Mouse (Mus musculus): ENCODE measurements at regions not wholly inside any gene's neighbourhood (a gene's known extent, or its start where the extent isn't known, plus 50 kb on each side); places are given as distances from the start of the nearest gene placed in this dataset.

DNA sequence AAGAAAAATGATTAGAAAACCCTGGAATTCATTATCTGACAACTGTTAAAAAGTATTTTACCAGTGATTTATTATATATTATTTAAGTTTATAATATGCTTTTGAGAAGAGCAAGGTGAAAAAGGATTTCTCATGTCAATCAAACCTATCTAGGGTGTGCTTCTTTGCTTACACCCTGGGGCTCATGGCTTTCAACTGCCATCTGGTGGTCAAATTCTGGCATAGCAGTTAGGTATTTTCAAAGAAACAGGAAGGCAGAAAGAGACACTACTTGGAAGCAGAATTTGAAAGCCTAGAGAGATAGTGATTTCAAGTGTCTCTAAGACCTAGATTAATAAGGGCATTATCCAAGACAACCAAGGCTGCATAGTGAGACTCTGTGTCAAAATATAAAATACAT is 167.8 kb upstream of the Amot start:
- DNase-seq (ENCODE audit: low spot score) = peak; percentile 5

DNA sequence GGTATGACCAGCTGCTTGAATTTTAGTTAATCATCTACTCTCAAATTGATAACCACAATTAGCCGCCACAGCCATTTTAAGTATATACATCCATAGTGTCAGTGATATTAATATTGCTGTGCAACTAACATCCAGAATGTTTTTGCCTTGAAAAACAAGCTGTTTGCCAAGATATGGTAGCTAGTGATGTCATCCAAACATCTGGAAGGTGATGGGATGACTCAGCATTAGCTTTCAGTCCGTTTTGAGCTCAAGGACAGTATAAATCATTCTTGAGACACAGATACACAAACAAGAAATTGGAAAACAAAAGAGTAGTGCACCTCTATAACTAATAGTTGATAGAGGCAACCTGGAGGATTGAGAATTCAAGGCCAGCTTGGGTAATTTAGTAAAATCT is 146.7 kb upstream of the Amot start:
- DNase-seq (ENCODE audit: low spot score) = no peak

DNA sequence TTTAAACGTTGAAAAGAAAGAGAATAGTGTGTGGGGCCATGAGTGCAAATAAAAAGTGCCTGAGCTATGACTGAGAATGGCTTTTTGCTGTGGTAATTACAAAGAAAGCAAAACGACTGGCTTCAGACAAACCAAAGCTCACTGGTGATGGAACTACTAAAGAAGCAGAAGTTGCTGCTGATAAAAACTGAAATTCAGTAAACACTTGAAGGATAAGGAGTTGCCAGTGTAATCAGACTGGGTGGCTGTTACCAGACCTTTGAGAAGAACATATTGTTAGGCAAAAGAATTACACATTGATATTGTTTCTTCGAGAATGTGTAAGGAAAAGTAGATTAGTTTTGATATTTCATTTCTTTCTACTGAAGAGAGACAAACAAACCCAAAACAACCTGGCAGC is 114.7 kb upstream of the Amot start:
- DNase-seq (ENCODE audit: low spot score) = no peak

DNA sequence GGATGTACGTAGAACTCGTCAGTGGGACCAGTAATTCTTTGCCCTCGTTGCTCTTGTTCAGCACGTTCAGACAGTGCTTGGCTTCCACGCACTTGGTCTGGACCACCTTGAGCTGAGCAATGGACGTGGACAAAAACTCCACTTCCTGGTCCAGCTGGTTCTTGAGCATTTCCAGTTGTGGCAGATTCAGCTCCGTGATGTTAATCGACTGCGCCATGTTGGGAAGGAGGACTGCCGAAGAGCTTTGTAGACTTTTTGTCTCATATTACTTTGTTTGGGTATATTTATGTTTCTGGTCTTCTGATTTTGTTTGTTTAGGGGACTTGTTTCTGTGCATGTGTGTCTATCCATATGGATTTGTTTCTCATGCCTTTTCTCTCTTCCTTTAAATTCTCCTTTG is 97.1 kb upstream of the Amot start:
- DNase-seq (ENCODE audit: low spot score) = no peak

DNA sequence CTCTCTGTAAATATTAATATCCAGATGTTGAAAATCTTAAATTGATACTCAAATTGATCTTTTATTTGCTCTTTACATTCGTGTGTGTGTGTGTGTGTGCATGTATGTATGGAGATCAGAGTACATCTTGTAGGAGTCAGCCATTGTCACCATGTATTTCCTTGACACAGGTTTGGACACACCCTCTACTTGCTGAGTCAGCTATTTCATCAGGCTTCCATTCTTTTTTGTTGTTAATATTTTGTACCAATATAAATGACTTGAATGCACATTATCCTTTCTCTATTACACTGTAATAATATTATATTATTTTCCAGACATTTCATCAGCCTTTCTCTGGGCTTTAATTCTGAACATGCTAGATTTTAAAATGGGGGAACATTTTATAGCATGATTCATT is 85.8 kb upstream of the Amot start:
- no peak for DNase-seq (ENCODE audit: low spot score)

DNA sequence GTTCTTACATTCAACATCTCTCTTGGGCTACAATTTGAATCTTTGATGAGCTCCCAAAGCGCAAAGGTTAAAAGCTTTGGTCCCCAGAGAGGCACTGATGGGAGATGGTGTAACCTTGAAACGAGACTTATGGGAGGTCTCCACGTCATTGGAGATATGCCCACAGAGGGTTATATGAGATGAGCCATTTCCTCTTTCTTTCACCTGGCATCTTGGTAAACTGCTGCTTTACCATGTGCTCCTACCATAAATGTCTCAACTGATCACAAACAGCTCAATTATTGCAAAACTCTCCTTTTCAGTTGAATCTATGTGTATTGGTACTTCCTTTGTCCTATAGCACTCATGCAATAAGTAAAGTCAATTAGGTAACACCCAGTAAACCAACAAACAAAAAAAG is 62.5 kb upstream of the Amot start:
- DNase-seq (ENCODE audit: low spot score) = no peak

DNA sequence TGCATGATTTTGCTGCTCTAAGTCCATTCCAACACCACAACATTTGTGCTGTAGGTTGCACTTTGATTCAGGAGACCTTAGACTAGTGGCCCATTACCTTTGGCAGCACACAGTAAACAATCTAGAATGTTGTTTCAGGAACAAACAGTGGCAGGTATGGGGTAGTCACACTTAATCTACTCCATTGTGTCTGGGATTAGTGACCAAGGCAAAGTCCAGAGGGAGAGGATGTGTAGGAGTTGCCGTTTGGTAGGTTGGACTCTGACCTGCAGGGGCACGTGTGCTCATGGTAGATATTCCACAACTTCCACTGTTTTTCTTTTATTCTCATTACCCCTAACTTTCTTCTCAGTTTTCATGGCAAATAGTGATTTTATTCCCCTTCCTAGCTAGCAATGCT is 62.1 kb upstream of the Amot start:
- no peak for DNase-seq (ENCODE audit: low spot score)

DNA sequence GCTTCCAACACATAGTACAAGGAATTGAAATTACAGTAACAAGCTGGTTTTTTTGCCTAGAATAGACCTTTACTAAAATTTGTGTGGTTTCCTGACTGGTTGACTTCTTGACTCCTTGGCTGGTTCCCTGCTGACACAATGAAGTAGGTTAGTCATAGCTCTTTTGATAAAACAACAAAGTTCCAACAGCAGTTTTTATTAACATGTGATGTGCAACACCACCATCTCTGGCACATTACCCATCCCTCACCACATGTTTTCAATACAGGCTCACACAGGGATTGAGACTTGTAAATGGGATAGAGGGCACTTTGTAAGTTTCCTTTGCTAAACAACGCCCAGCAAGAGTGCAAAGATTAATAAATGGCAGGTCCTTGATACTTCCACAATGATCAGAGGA is 53.9 kb upstream of the Amot start:
- DNase-seq (ENCODE audit: low spot score) = no peak
